Mouse (Mus musculus) small intestine, adult 2 months (tissue): Measurements from ENCODE around the gene Tex2. TPM values are rescaled to one million over a fixed set of nuclear protein-coding genes. Genes with fewer than 3 reads are reported as not detected.

Experiments
- H3K27ac ChIP-seq: fragments of 200-500 bp; 2 replicates; pipeline ENCODE4 v1.5.1; 2012; ENCODE audit warnings: low read depth, low read length, control low read depth, inconsistent platforms; ENCODE audit not compliant: insufficient read depth
- H3K27me3 ChIP-seq: fragments of 200-500 bp; 2 replicates; pipeline ENCODE4 v1.6.1; 2012; ENCODE audit warnings: mild to moderate bottlenecking, moderate library complexity, low read length, inconsistent platforms; ENCODE audit not compliant: control insufficient read depth, insufficient read depth
- H3K36me3 ChIP-seq: fragments of 200-500 bp; 2 replicates; pipeline ENCODE4 v1.6.1; 2012; ENCODE audit warnings: mild to moderate bottlenecking, low read length, control low read depth, inconsistent platforms; ENCODE audit not compliant: control insufficient read depth, insufficient read depth
- H3K4me1 ChIP-seq: fragments of 200-500 bp; 2 replicates; pipeline ENCODE4 v1.6.1; 2012; ENCODE audit warnings: low read length, inconsistent platforms, mixed read lengths; ENCODE audit not compliant: control insufficient read depth, insufficient read depth, insufficient read length
- H3K4me3 ChIP-seq: fragments of 200-500 bp; 2 replicates; pipeline ENCODE4 v1.5.1; 2012; ENCODE audit warnings: low read depth, mild to moderate bottlenecking, control low read depth, inconsistent platforms, low read length, moderate library complexity
- CTCF ChIP-seq: fragments of 200-500 bp; IDR thresholded peaks from 2 replicates; pipeline ENCODE4 v1.5.1; 2012; ENCODE audit warnings: low read depth, mild to moderate bottlenecking, control low read depth, inconsistent platforms, low read length, moderate library complexity, mixed read lengths; ENCODE audit not compliant: insufficient replicate concordance, insufficient read length; ENCODE audit errors: extremely low read depth
- POLR2A ChIP-seq: fragments of 200-500 bp; IDR thresholded peaks from 2 replicates; pipeline ENCODE4 v1.6.1; 2012; ENCODE audit warnings: low read depth, mild to moderate bottlenecking, control low read depth, inconsistent platforms, low read length, moderate library complexity
- WGBS: fragments of 180-500 bp; shearing (Covaris S2); methylation state at CpG from one replicate; pipeline ENCODE4 v1.1.7; 2018; 5-methylcytosine and 5-hydroxymethylcytosine counted together
- polyA plus RNA-seq: library from polyadenylated mRNA; depleted of rRNA; stranded (reverse); fragments of >200 nt; gene quantifications from 2 replicates; pipeline ENCODE4 v1.2.3, GENCODE M21; 2012

Tex2 gene
- polyA plus RNA-seq, 1 experiment = 9.7 TPM

DNA sequence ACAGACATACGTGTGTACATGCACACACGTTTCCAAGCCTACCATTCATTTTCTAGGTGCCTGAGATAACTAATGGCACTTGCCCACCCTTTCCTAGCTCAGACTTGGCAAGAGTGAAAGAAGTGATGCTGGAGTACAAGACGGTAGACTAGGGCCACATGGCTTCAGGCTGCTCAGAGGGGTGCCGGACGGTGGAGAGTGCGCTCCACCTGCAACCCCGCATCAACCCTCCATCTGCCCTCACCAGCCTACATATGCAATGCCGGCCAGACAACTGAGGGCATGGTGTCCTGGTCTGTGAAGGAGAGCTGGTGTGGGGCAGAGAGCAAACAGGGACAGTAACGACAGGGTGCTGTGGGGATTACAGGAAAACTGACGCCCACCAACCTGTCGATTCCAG, 22.0 kb downstream of the Tex2 start:
- no peaks in the 10 kb centered on the region for H3K36me3 ChIP-seq
- no peaks in the 10 kb centered on the region; the same call in 1 of the 2 replicates for H3K4me1 ChIP-seq
- TF ChIP-seq CTCF (no peak), POLR2A (no peak)
- no peak overlapping the region for H3K27ac ChIP-seq
- H3K4me3 ChIP-seq = no peak overlapping the region
- WGBS = 93% methylated on average over 11 of the region's 11 CpGs
- no peaks in the 10 kb centered on the region for H3K27me3 ChIP-seq

DNA sequence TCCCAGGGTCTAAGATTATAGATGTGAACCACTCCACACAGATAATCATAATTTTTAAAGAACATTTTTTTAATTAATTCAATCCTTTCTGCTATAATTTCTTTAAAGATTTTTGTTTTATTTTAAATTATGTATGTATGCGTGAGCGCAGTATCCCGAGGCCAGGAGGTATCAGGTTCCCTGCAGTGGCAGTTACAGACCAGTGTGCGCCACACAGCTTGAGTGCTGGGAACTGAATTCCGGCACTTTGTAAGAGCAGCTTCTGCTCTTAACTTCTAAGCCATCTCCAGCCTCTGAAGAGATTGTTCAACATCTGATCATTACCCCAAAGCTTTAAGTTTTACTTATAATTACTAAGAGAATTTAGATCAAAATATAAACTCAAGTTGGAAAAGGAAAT, 23.1 kb downstream of the Tex2 start:
- H3K4me3 ChIP-seq = no peak overlapping the region
- H3K27me3 ChIP-seq = no peaks in the 10 kb centered on the region
- WGBS = 86% methylated on average over 5 of the region's 5 CpGs
- H3K4me1 ChIP-seq = no peaks in the 10 kb centered on the region; the same call in 1 of the 2 replicates
- no peak overlapping the region for H3K27ac ChIP-seq
- H3K36me3 ChIP-seq = no peaks in the 10 kb centered on the region
- TF ChIP-seq CTCF (no peak), POLR2A (no peak)

DNA sequence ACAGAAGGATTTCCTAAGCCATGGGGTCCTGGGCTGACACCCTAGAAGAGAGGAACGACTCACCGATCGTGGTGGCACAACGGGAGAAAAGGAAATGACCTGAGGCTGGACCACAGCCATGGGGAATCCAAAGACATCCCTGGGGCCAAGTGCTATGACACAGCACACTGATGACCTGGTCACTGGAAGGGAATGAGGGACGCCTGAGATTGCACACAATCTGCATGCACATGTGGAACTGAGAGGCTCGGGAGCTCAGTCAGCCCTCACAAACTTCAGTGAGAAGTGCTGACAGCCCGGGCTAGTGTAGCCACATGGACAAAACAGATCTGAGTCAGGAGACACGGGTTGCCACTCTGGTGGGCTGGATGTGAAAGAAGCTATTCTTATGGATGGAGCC, 24.4 kb downstream of the Tex2 start:
- Histone ChIP-seq H3K4me1 (no peaks in the 10 kb centered on the region; the same call in 1 of the 2 replicates), H3K27ac (no peak overlapping the region)

DNA sequence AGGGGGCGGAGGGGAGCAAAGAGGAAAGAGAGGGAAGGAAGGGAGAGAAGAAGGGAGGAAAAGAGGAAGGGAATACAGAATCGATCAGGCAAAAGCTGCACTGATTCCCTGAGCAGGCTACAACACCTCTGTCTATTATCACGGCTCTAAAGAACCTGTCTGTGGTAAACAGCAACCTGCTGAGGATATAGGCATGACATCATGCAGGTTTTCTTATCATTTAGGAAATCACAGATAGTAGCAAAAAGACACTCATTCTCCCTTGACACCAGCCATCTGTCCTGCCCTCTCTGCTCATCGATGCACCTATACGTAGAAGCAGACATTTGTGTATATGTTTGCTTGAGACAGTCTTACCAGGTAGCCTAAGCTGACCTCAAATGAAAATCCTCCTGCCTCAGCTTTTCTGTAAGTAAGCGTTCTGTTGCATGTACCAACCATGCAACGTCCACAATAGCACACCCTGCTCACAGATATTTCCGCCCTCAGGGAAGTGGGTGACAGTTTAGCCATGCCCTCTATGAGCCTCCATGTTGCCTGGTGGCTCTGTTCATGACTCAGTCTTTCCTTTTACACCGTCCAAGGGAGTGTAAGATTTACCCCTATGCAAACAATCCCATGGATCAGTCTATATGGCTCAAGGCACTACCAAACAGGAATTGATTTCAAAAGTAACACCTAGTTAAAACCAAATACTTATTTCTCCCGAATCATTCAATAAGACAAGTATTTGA, 25.3 kb downstream of the Tex2 start:
- H3K27ac ChIP-seq = no peak overlapping the region
- H3K4me3 ChIP-seq = no peak overlapping the region
- TF ChIP-seq CTCF (no peak), POLR2A (no peak)
- no peaks in the 10 kb centered on the region for H3K27me3 ChIP-seq
- H3K36me3 ChIP-seq = no peaks in the 10 kb centered on the region
- 69% methylated on average over 10 of the region's 10 CpGs for WGBS
- no peaks in the 10 kb centered on the region; the same call in 1 of the 2 replicates for H3K4me1 ChIP-seq

More for the DNA sequence above, 24.4 kb downstream of the Tex2 start:
- TF ChIP-seq POLR2A (no peak), CTCF (no peak)
- H3K27me3 ChIP-seq = no peaks in the 10 kb centered on the region
- H3K36me3 ChIP-seq = no peaks in the 10 kb centered on the region
- H3K4me3 ChIP-seq = no peak overlapping the region
- WGBS = 67% methylated on average over 8 of the region's 8 CpGs

DNA sequence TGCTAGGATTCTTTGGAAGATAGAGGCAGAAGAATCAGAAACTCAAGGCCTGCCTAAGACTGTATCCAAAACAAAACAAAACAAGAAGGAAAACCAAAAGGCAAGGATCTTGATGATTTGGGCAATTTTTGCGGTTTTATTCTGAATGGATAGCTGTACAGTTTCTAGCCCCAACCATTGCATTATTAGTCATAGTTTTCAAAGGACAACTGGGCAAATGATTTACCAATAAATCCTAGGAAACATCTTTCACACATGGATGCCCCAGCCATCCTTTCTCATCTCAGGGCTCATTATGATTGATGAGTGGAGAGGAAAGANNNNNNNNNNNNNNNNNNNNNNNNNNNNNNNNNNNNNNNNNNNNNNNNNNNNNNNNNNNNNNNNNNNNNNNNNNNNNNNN, 29.4 kb downstream of the Tex2 start:
- 92% methylated on average over 1 of the region's 1 CpGs for WGBS
- H3K36me3 ChIP-seq = no peaks in the 10 kb centered on the region
- no peaks in the 10 kb centered on the region; the same call in none of the 2 replicates for H3K4me1 ChIP-seq
- TF ChIP-seq POLR2A (no peak), CTCF (no peak)
- H3K27ac ChIP-seq = no peak overlapping the region
- no peak overlapping the region for H3K4me3 ChIP-seq
- no peaks in the 10 kb centered on the region for H3K27me3 ChIP-seq

DNA sequence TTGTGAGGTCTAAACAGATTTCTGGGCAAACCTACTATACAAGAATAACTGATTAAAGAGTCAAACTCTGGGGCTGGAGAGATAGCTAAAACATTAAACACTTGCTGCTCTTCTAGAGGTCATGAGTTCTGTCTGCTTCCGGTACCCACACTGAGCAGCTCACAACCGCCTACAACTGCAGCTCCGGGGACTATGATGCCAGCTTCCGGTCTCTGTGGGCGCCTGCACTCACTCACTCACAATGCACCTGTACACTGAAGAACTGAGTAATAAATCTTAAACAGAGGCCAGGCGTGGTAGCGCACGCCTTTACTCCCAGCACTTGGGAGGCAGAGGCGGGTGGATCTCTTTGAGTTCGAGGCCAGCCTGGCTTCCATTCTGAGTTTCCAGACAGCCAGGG, 31.9 kb downstream of the Tex2 start:
- Histone ChIP-seq H3K4me1 (no peaks in the 10 kb centered on the region; the same call in 1 of the 2 replicates), H3K4me3 (no peak overlapping the region), H3K36me3 (no peaks in the 10 kb centered on the region), H3K27ac (no peak overlapping the region), H3K27me3 (no peaks in the 10 kb centered on the region)
- WGBS = 94% methylated on average over 10 of the region's 10 CpGs
- TF ChIP-seq CTCF (no peak), POLR2A (no peak)

DNA sequence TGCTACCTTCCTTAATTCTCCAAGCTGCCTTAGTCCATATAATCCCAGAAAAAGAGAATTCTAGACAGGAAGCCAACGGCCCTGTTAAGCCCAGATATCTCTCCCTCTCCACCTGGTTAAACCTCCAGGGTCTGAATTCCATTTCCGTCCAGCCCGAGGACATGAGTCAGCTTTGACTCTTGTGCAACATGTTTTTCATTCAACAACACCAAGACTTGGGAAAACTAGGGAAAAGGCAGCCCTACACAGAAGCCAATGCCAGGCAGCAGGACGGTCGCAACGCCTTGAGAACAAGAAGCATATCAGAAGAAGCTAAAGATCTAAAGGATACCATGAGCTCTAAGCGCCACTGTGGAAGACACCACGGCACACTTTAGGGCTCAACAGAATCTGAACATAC, 32.8 kb downstream of the Tex2 start:
- TF ChIP-seq POLR2A = no peak
- no peak for TF ChIP-seq CTCF
- Histone ChIP-seq H3K36me3 (no peaks in the 10 kb centered on the region), H3K4me3 (no peak overlapping the region), H3K27ac (no peak overlapping the region), H3K27me3 (no peaks in the 10 kb centered on the region), H3K4me1 (no peaks in the 10 kb centered on the region; the same call in 1 of the 2 replicates)
- WGBS = 78% methylated on average over 8 of the region's 8 CpGs
